ENCODE assay signal across 8 mouse cellular contexts in the genomic region with DNA sequence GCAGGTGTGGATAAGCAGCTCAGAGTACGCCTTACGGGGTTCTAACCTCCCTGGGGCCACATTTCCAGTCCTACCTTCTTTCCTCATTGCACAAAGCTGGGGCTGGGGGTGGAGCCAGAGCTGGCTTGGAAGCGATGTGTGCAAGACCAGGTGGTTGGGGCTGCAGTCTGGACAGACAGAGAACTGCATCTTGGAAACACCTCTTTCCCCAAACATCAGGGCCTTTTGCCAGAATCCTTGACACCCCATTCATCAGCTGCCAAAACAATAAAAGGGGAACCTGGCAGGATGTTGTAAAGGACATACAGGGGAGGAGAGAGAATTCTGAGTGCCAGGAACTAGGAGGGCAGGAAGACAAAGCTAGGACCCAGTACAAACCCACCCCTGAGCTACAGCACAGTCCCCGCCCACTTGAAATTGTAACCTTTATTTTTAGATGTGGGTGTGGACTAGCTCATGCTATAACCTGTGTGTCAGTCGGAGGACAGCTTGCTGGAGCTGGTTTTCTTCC. TPM values are rescaled to one million over a fixed set of nuclear protein-coding genes. Genes with fewer than 3 reads are reported as not detected.
DNase-seq lines count a peak whose midpoint lies in the region; ATAC-seq and TF ChIP-seq lines count a peak whose summit lies in the region.
"Had no signal": no experiment of that assay in that cellular context is flagged by ENCODE, and none has a peak within 500 bp of the region (broad histone marks: within the 10 kb centered on the region; RNA-seq: fewer than 3 reads in every experiment).

No protein-coding gene starts in this region.

- no peak for TF ChIP-seq POLR2A in spleen, adult 2 months (IDR thresholded peaks at IDR 0.05; ENCODE audit: low read depth, low read length)

- WGBS in spleen, adult 2 months: 12% methylated on average over 5 of the region's 5 CpGs
- 19% methylated on average over 5 of the region's 5 CpGs for WGBS in stomach, embryonic 16.5 days
- 37% methylated on average over 5 of the region's 5 CpGs for WGBS in hindbrain, postnatal 0 days

- no peaks in the 10 kb centered on the region for H3K9me3 ChIP-seq in stomach, embryonic 16.5 days (replicated peaks; ENCODE audit: control insufficient read depth, low read length)
- H3K9me3 ChIP-seq in hindbrain, postnatal 0 days (ENCODE audit: low read length): no peaks in the 10 kb centered on the region

- H3K4me3 ChIP-seq in spleen, adult 2 months (ENCODE audit: extremely low read depth, insufficient read depth, insufficient read length): no peak overlapping the region
- H3K4me3 ChIP-seq in stomach, embryonic 16.5 days (replicated peaks; ENCODE audit: low read length): no peak overlapping the region
- H3K4me3 ChIP-seq in hindbrain, postnatal 0 days (ENCODE audit: low read length): no peak overlapping the region
- H3K4me3 ChIP-seq: erythroblast, embryonic 14.5 days had no signal

- peak; percentile 50 for ATAC-seq in common myeloid progenitor, adult 5-6 weeks (replicated peaks; ENCODE audit: low read depth, poor library complexity, severe bottlenecking)
- peak; percentile 49 for ATAC-seq in stomach, embryonic 16.5 days (ENCODE audit: insufficient read depth, low FRiP score)
- no peak for ATAC-seq in hindbrain, postnatal 0 days

- H3K4me2 ChIP-seq in stomach, embryonic 16.5 days (ENCODE audit: low read depth, low read length): no peak overlapping the region; the same call in 1 of the 2 replicates
- H3K4me2 ChIP-seq in hindbrain, postnatal 0 days (ENCODE audit: low read depth, low read length): no peak overlapping the region

- H3K4me1 ChIP-seq in spleen, adult 2 months (ENCODE audit: control insufficient read depth, insufficient read depth, insufficient read length): peaks cover 9% of the 10 kb centered on the region
- peaks cover 12% of the 10 kb centered on the region for H3K4me1 ChIP-seq in stomach, embryonic 16.5 days (ENCODE audit: control insufficient read depth, insufficient read depth, low read length)
- 0 out of 2 replicates have a peak, but pooled peaks cover 2% of the 10 kb centered on the region for H3K4me1 ChIP-seq in hindbrain, postnatal 0 days (ENCODE audit: insufficient read depth, low read length)

- H3K36me3 ChIP-seq in spleen, adult 2 months (ENCODE audit: control insufficient read depth, insufficient read depth, low read length): peaks cover 2% of the 10 kb centered on the region
- peaks cover 6% of the 10 kb centered on the region for H3K36me3 ChIP-seq in stomach, embryonic 16.5 days (ENCODE audit: control insufficient read depth, insufficient read depth, low read length)
- peaks cover 5% of the 10 kb centered on the region; the same call in 1 of the 2 replicates for H3K36me3 ChIP-seq in hindbrain, postnatal 0 days (ENCODE audit: insufficient read depth, low read length)

- H3K9ac ChIP-seq in stomach, embryonic 16.5 days (ENCODE audit: low read length): 0 out of 2 replicates have a peak overlapping the region, but pooled peaks have one; percentile 1
- no peak overlapping the region for H3K9ac ChIP-seq in hindbrain, postnatal 0 days (replicated peaks; ENCODE audit: low read length)

- H3K27me3 ChIP-seq in spleen, adult 2 months (ENCODE audit: control insufficient read depth, insufficient read depth, low read length): no peaks in the 10 kb centered on the region
- H3K27me3 ChIP-seq in stomach, embryonic 16.5 days (ENCODE audit: control insufficient read depth, insufficient read depth, low read length): no peaks in the 10 kb centered on the region
- H3K27me3 ChIP-seq in hindbrain, postnatal 0 days (ENCODE audit: insufficient read depth, low read length): no peaks in the 10 kb centered on the region

- no peak for DNase-seq in spleen, adult 2 months (ENCODE audit: low read depth in 1 of 2, low spot score in 2 of 2)
- no peak for DNase-seq in spleen, adult 12 weeks (ENCODE audit: low spot score)
- peak; percentile 56 to 76 for DNase-seq in kidney, postnatal 36 days
- no peak for DNase-seq in spleen, adult 18-20 months
- DNase-seq in hindbrain, postnatal 0 days (ENCODE audit: low spot score): no peak

- H3K27ac ChIP-seq in spleen, adult 2 months (ENCODE audit: insufficient read depth, low read length): peak overlapping the region; percentile 27
- peak overlapping the region; percentile 35 for H3K27ac ChIP-seq in stomach, embryonic 16.5 days (ENCODE audit: low read length)
- H3K27ac ChIP-seq in hindbrain, postnatal 0 days: no peak overlapping the region

- TF ChIP-seq CTCF in spleen, adult 2 months (IDR thresholded peaks at IDR 0.05; ENCODE audit: extremely low read depth, insufficient read depth, insufficient read length, insufficient replicate concordance): no peak
- TF ChIP-seq CTCF in hindbrain, postnatal 0 days (IDR thresholded peaks at IDR 0.05; ENCODE audit: low read depth): no peak

RNA-seq across cellular contexts. Expression of a gene that starts 2.2 kb away (rescaled TPM):
- 43.9 and 55.3 TPM in 2 replicates for polyA plus RNA-seq in spleen, adult 2 months (2012; rRNA removed)
- 13.0 and 21.9 TPM in 2 replicates for total RNA-seq in common myeloid progenitor, adult 5-6 weeks (2017)
- polyA plus RNA-seq in stomach, embryonic 16.5 days (2015; fragmentation: Nextera tagmentation; extraction: Ambion mirVana): 9.4 and 17.0 TPM in 2 replicates
- 52.8 and 67.0 TPM in 2 replicates for total RNA-seq in hindbrain, postnatal 0 days (2014; rRNA removed)
- 35.5 and 37.1 TPM in 2 replicates for polyA plus RNA-seq in hindbrain, postnatal 0 days (2015; fragmentation: Nextera tagmentation; extraction: Ambion mirVana)

RNA-seq across cellular contexts. Expression of a gene that starts 11.0 kb away (rescaled TPM):
- 36.9 and 44.4 TPM in 2 replicates for polyA plus RNA-seq in spleen, adult 2 months (2012; rRNA removed)
- total RNA-seq in common myeloid progenitor, adult 5-6 weeks (2017): 27.4 and 33.1 TPM in 2 replicates
- 7.4 and 8.2 TPM in 2 replicates for polyA plus RNA-seq in stomach, embryonic 16.5 days (2015; fragmentation: Nextera tagmentation; extraction: Ambion mirVana)
- total RNA-seq in hindbrain, postnatal 0 days (2014; rRNA removed): 40.3 and 49.2 TPM in 2 replicates
- polyA plus RNA-seq in hindbrain, postnatal 0 days (2015; fragmentation: Nextera tagmentation; extraction: Ambion mirVana): 16.8 and 17.1 TPM in 2 replicates

RNA-seq across cellular contexts. Expression of a gene that starts 11.1 kb away (rescaled TPM):
- 1.6 and 2.4 TPM in 2 replicates for polyA plus RNA-seq in spleen, adult 2 months (2012; rRNA removed)
- 24.1 and 24.3 TPM in 2 replicates for total RNA-seq in common myeloid progenitor, adult 5-6 weeks (2017)
- polyA plus RNA-seq in stomach, embryonic 16.5 days (2015; fragmentation: Nextera tagmentation; extraction: Ambion mirVana): 15.4 and 18.0 TPM in 2 replicates
- total RNA-seq in hindbrain, postnatal 0 days (2014; rRNA removed): 3.8 and 4.9 TPM in 2 replicates
- 11.4 TPM in 2 replicates for polyA plus RNA-seq in hindbrain, postnatal 0 days (2015; fragmentation: Nextera tagmentation; extraction: Ambion mirVana)

RNA-seq across cellular contexts. Expression of a gene that starts 30.9 kb away (rescaled TPM):
- polyA plus RNA-seq in spleen, adult 2 months (2012; rRNA removed): 133 and 180 TPM in 2 replicates
- total RNA-seq in common myeloid progenitor, adult 5-6 weeks (2017): 86.7 and 97.2 TPM in 2 replicates
- 115 and 119 TPM in 2 replicates for polyA plus RNA-seq in stomach, embryonic 16.5 days (2015; fragmentation: Nextera tagmentation; extraction: Ambion mirVana)
- total RNA-seq in hindbrain, postnatal 0 days (2014; rRNA removed): 383 and 444 TPM in 2 replicates
- 251 and 270 TPM in 2 replicates for polyA plus RNA-seq in hindbrain, postnatal 0 days (2015; fragmentation: Nextera tagmentation; extraction: Ambion mirVana)

RNA-seq across cellular contexts. Expression of a gene that starts 35.1 kb away (rescaled TPM):
- polyA plus RNA-seq in spleen, adult 2 months (2012; rRNA removed): 1.2 and 1.9 TPM in 2 replicates
- 0.05 TPM in 1 of 2 replicates, not detected in the other for total RNA-seq in common myeloid progenitor, adult 5-6 weeks (2017)
- polyA plus RNA-seq in stomach, embryonic 16.5 days (2015; fragmentation: Nextera tagmentation; extraction: Ambion mirVana): 2.7 and 3.1 TPM in 2 replicates
- total RNA-seq in hindbrain, postnatal 0 days (2014; rRNA removed): 192 and 215 TPM in 2 replicates
- 30.0 and 33.2 TPM in 2 replicates for polyA plus RNA-seq in hindbrain, postnatal 0 days (2015; fragmentation: Nextera tagmentation; extraction: Ambion mirVana)

Comparison
In these comparisons a context has a peak if more than half of its experiments do, and no peak if none do; other contexts are left out.
1. DNase-seq: peak in kidney, postnatal 36 days (2 of 2); none in spleen, adult 2 months (0 of 2), spleen, adult 12 weeks (single experiment), spleen, adult 18-20 months (0 of 2) and hindbrain, postnatal 0 days (single experiment).